Mouse (Mus musculus): ENCODE results near the gene Csnk1e.

DNA sequence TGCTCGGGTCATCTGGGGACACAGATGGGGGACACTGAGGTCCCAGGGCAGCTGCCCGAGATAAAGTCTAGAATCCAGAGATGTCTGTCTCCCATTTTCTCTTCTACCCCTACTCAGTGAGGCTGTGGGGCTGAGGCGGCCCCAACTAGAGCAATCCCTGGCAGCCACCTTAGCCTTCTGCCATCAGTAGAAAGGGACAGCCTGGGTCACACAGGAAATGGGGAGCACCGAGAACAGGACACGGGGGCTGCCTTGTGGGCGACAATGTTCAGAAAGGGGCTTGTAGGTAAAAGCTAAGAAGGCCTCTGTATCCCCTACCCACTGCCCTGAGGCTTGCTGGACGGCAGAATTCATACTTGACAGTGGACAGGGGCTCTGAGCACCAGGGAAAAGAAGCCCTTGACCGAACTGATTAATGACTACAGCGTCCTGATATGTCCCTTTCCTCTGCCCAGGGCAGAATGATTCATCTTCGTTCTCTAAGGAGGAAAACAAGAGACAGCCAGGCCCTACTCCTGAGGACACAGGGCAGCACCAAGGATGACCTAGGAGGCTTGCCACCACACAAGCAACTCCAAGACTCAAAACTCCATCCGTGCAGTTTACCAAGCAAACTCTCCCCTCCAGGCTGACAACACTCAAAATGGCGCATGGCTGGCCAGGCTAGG, 17.7 kb downstream of the Csnk1e start:
- no peak for TF ChIP-seq POLR2A (IDR thresholded peaks at IDR 0.05; ENCODE audit: low read depth, low read length)
- TF ChIP-seq CTCF (IDR thresholded peaks at IDR 0.05; ENCODE audit: extremely low read depth, insufficient read length, insufficient replicate concordance, low read depth, low read length): no peak
